Mouse (Mus musculus) forelimb bud, embryonic 11.5 days (tissue): ENCODE measurements around the gene Arhgef10l.
A peak's percentile ranks its signal among the peaks of the same experiment; 100 is the strongest.
"Not testable (repeated sequence)": the region's sequence is repeated elsewhere in the genome, so short reads cannot be mapped to it uniquely, and the experiment has no call there.

Experiments used
- DNase-seq: peaks from one replicate; pipeline ENCODE4 v3.0.0-alpha.2; 2012; ENCODE audit warnings: low read depth, low spot score

Arhgef10l gene

DNA sequence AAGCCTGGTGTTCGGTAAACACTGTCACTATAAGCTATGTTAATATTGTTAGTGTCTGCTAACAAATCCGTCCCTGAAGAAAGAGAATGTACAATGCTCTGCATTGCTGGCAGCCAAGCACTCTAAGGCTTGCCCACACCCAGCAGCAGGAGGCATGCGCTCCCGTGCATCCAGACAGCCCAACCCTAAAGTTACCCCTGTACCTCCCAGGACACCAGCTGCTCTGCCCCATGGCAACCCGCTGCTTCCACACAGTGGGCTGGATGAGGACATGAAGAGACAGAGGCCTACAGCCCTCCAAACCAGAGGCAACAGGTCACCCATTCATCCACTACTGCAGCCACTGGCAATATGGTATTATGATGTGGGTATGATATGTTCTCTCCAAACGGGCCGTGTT is 60.0 kb downstream of the Arhgef10l start:
- DNase-seq = no peak

DNA sequence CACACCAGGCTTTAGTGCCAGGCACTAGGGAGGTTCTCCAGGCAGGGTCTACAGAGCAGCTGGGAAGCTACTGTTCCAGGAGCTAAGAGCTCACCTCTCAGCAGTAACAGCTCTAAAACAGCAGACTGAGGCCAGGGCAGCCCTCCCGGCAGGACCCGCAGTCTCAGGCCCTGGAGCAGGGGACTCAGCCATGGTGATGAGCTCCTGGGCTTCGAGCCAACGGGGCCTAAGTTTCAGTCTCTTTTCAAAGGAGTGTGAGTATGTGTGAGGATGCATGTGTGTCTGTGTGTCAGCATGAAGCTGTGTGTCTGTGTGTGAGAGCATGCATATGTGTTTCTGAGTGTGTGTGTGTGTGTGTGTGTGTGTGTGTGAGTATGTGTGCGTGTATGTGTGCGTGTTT is 60.6 kb downstream of the Arhgef10l start:
- no peak for DNase-seq

GRCm38 (mm10) chr4:140604541-140604940 is 61.3 kb downstream of the Arhgef10l start:
- DNase-seq = no peak

- DNase-seq = no peak
Measured at GRCm38 (mm10) chr4:140602022-140602421, 63.8 kb downstream of the Arhgef10l start.

GRCm38 (mm10) chr4:140601153-140601552 is 64.7 kb downstream of the Arhgef10l start:
- no peak for DNase-seq

DNA sequence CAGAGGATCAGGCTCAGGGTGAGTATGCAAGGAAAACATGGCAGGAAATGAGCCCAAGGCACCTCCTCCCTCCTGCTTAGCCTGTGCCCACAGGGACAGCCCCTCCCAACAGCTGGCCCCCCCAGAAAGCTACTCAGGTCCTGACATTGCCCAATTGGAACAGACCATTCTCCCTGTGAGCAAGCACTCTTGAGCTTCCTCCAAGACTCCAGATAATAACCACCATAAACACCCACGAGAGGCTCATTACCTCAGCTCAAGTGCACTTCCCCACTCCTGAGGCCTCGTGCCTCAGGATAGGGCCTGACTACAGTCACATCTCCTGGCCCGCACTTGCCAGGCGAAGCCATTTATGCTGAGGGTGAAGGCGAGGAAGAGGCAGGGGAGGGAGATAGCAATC is 67.0 kb downstream of the Arhgef10l start:
- no peak for DNase-seq

GRCm38 (mm10) chr4:140597928-140598327 is 67.9 kb downstream of the Arhgef10l start:
- DNase-seq = no peak

- DNase-seq = no peak
Measured at GRCm38 (mm10) chr4:140597378-140597777, 68.4 kb downstream of the Arhgef10l start.

- no peak for DNase-seq
Measured at GRCm38 (mm10) chr4:140593771-140594505, 71.9 kb downstream of the Arhgef10l start.

- DNase-seq = no peak
Measured at GRCm38 (mm10) chr4:140592990-140593770, 72.6 kb downstream of the Arhgef10l start.

GRCm38 (mm10) chr4:140592217-140592759 is 73.5 kb downstream of the Arhgef10l start:
- peak; percentile 71 for DNase-seq

DNA sequence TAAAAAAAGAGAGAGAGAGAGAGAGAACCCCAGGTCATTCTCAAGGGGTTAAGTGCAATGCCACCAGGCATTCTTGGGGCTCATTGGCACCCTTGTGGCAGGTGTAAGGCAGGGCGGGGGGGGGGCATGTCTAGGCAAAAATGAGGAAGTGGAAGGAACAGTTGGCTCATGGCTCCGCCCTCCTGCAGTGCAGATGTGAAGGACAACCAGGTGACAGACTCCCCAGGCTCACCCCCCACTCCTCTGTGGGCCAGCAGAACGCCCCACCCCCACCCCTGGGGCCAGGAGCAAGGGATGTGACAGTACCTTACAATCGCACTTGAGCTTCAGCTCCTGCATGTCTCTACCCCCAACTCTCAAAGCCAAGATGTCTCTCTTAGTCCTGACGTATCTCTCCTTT is 79.3 kb downstream of the Arhgef10l start:
- DNase-seq = no peak

- no peak for DNase-seq
Measured at GRCm38 (mm10) chr4:140584240-140584639, 81.6 kb downstream of the Arhgef10l start.

- no peak for DNase-seq
Measured at GRCm38 (mm10) chr4:140582390-140583088, 83.3 kb downstream of the Arhgef10l start.

DNA sequence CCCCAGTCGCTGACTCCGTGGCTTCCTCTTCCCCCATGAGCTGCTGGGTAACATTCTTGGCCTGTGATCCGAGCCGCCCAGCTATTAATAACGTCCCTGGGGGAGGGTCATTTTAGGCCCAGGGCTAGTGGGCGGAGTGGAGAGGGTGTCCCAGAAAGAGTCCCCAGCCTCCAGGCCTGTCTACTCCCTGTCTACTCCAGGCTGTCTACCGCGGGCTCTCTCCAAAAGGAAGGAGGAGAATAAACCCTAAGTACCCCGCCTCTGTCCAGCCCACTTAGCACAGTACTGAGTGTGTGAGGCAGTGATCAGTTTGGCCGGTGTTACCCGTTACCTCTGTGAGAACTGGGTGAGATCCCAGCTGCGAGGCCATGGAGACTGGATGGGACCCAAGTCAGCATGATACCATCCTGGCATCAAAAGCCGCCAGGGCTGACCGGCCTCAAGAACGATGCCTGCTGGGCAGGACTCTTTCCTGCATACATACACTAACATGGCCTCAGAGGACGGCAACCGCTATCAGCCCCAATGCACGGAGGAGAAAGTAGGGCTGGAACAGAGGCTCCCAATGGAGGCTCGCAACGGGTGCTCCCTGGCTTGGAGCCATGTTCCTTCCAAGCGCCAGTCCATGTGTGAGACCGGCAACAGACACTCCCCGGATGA is 84.0 kb downstream of the Arhgef10l start:
- DNase-seq = no peak

DNA sequence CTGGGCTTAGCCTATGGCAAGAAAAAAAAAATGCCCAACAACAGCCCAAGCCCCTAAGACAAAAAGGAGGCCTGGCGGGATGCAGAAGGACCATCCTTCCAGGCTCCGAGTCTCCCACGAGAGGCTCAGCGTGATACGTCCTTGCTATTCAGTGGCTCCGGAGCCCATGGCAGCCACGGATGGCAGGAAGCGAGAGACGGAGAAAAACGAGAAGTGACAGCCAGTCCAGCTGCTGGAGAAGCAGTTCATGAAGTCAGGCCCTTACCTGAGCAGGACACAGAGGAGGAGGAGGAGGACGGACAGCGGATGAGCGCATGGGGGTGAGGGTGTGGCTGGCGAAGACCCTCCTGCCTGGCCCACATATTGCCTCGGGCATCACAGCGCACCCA is 84.5 kb downstream of the Arhgef10l start:
- no peak for DNase-seq

DNA sequence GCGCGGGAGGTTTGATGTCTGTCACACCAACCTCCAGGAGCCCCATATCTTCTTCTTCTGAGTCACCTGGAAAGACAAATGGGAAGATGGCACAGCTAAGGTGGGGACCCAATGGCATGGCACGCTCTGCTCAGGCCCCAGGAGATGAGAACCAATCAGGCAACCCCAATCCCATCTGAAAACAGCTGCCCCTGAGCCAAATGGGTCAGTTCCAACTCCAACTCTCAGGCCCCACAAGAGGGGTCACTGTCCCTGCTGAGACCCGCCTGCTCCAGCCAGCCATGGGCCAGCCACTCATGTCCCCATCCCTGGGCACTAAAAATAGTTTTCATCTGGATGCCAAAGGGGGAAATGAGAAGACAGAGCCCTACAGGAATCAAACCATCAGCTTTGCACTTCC is 84.9 kb downstream of the Arhgef10l start:
- no peak for DNase-seq

- no peak for DNase-seq
Measured at GRCm38 (mm10) chr4:140579576-140579975, 86.2 kb downstream of the Arhgef10l start.

DNA sequence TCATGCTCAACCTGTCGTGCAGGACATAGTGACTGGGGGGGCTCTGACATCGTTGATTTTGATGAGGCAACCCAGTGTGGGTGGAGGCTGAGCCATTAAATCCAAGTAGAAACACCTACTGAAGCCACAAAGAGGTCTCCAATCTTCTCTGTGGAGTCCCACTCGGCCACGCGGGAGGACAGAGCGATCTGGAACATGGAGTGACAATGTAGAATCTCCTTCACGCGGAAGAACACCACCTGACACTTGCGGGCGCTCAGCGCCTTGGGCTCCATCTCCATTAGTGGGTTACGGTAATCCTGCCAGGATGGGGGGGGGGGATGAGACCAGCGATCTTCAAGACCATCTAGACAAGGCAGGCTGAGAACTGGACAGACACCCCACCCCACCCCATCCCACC is 86.7 kb downstream of the Arhgef10l start:
- no peak for DNase-seq

DNA sequence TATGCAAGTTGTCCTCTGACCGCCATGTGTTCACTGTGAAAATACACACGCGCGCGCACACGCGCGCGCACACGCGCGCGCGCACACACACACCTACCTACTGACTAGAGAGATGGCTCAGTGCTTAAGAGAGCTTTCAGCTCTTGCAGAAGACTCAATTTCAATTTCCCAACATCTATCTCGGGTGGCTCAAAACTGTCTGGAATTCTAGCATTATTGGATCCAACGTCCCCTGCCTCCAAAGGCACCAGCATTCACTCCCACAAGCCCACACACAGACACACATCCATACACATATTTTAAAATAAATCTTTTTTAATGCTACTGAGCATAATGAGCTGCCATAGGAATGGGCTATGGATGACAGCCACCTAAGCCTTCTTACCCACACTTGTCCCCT is 89.2 kb downstream of the Arhgef10l start:
- DNase-seq = no peak

DNA sequence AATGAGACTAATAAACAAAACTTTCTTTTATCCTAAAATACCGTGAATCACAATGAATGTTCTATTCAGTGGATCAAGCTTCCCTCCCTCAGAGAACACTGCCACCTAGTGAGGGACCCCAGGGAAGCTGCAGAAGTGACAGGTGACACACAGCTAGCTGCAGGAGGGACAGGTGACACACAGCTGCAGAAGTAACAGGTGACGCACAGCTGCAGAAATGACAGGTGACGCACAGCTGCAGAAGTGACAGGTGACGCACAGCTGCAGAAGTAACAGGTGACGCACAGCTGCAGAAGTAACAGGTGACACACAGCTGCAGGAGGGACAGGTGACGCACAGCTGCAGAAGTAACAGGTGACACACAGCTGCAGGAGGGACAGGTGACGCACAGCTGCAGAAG is 90.9 kb downstream of the Arhgef10l start:
- not testable (repeated sequence) for DNase-seq

DNA sequence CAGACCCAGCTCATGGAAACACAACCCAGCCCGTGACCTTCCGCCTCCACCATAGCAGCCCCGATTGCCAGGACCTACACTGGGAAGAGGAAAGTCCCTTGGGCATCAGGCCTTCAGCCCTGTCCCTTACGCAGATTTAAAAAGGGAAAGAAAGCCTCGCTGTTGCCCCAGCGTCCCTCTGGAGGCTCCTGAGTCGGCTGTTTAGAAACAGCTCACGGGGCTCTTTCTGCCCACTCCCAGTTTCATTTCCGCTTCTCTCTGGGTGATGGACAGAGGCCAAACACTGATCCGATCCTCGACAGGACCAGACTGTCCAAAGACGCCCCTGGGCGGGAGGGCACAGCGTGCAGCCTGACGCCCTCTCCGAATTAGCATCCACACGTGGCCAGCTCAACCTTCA is 93.4 kb downstream of the Arhgef10l start:
- DNase-seq = no peak
